Mouse (Mus musculus) forebrain, embryonic 10.5 days (tissue): ENCODE data around the gene Zfp791. TPM values are rescaled to one million over a fixed set of nuclear protein-coding genes. Genes with fewer than 3 reads are reported as not detected.
"Not testable (repeated sequence)": the region's sequence is repeated elsewhere in the genome, so short reads cannot be mapped to it uniquely, and the experiment has no call there.

Experiments used
- DNase-seq: peaks from one replicate; pipeline ENCODE4 v3.0.0-alpha.2; 2017; ENCODE audit warnings: low spot score; ENCODE audit errors: extremely low spot score
- H3K27ac ChIP-seq: fragments of 300-500 bp; sonication (generic); 2 replicates; pipeline ENCODE4 v1.5.1; 2016; ENCODE audit warnings: mild to moderate bottlenecking
- H3K27me3 ChIP-seq: fragments of 300-500 bp; sonication (generic); 2 replicates; pipeline ENCODE4 v1.6.1; 2016; ENCODE audit warnings: mild to moderate bottlenecking; ENCODE audit not compliant: poor library complexity, severe bottlenecking
- H3K36me3 ChIP-seq: fragments of 300-500 bp; sonication (generic); replicated peaks from 2 replicates; pipeline ENCODE4 v1.6.1; 2016; ENCODE audit warnings: mild to moderate bottlenecking, moderate library complexity
- H3K4me1 ChIP-seq: fragments of 300-500 bp; sonication (generic); 2 replicates; pipeline ENCODE4 v1.6.1; 2016
- H3K4me3 ChIP-seq: fragments of 300-500 bp; sonication (generic); 2 replicates; pipeline ENCODE4 v1.5.1; 2016; ENCODE audit warnings: mild to moderate bottlenecking, moderate library complexity
- H3K9me3 ChIP-seq: fragments of 300-500 bp; sonication (generic); 2 replicates; pipeline ENCODE4 v1.6.1; 2016; ENCODE audit warnings: mild to moderate bottlenecking, moderate library complexity
- WGBS: fragments of 180-500 bp; shearing (Covaris S2); methylation state at CpG from one replicate; pipeline ENCODE4 v1.1.7; 2016; 5-methylcytosine and 5-hydroxymethylcytosine counted together
- polyA plus RNA-seq: library from polyadenylated mRNA; unstranded; fragments of >200 nt; fragmentation: Nextera tagmentation; extraction: Ambion mirVana; gene quantifications from 2 replicates; pipeline ENCODE4 v1.2.1, GENCODE M21; 2016

Gene Zfp791
- 1.3 and 1.9 TPM in 2 replicates for polyA plus RNA-seq

- Histone ChIP-seq H3K27me3 (0 out of 2 replicates have a peak, but pooled peaks cover 6% of the 10 kb centered on the region), H3K27ac (no peak within 1 kb of the TSS), H3K36me3 (no peaks in the 10 kb centered on the region), H3K4me1 (peaks cover 11% of the 10 kb centered on the region), H3K4me3 (no peak within 1 kb of the TSS), H3K9me3 (no peaks in the 10 kb centered on the region)
- no peak for DNase-seq
- 81% methylated on average over 3 of the region's 3 CpGs for WGBS
Measured at GRCm38 (mm10) chr8:85122995-85123394, at the start of gene Zfp791. TSS of gene Zfp791 (minus strand) at chr8:85123095.

- Histone ChIP-seq H3K9me3 (peaks cover 6% of the 10 kb centered on the region; the same call in 1 of the 2 replicates), H3K27ac (no peak overlapping the region), H3K36me3 (no peaks in the 10 kb centered on the region), H3K4me3 (no peak overlapping the region), H3K4me1 (no peaks in the 10 kb centered on the region), H3K27me3 (peaks cover 28% of the 10 kb centered on the region)
- 37% methylated on average over 14 of the region's 14 CpGs for WGBS
- DNase-seq, result peak; percentile 23
Measured at GRCm38 (mm10) chr8:85171291-85171690, 48.4 kb upstream of the Zfp791 start.

GRCm38 (mm10) chr8:85151624-85152023 lies 28.7 kb upstream of the Zfp791 start, which contains the start of gene Cks1brt:
TSS of gene Cks1brt (plus strand) at chr8:85151924.
- Histone ChIP-seq H3K27me3 (no peaks in the 10 kb centered on the region), H3K36me3 (no peaks in the 10 kb centered on the region), H3K27ac (no peak within 1 kb of the TSS), H3K9me3 (peaks cover 54% of the 10 kb centered on the region), H3K4me3 (no peak within 1 kb of the TSS), H3K4me1 (no peaks in the 10 kb centered on the region)
- DNase-seq, result no peak
- WGBS, result 87% methylated on average over 3 of the region's 3 CpGs

- no peaks in the 10 kb centered on the region for H3K27me3 ChIP-seq
- H3K9me3 ChIP-seq, result peaks cover 16% of the 10 kb centered on the region; the same call in 1 of the 2 replicates
- no peaks in the 10 kb centered on the region for H3K4me1 ChIP-seq
- no peak overlapping the region for H3K27ac ChIP-seq
- 92% methylated on average over 4 of the region's 4 CpGs for WGBS
- H3K36me3 ChIP-seq, result no peaks in the 10 kb centered on the region
- no peak overlapping the region for H3K4me3 ChIP-seq
- no peak for DNase-seq
Measured at GRCm38 (mm10) chr8:85142516-85142915, 19.6 kb upstream of the Zfp791 start.

GRCm38 (mm10) chr8:85135690-85136089 lies 12.8 kb upstream of the Zfp791 start:
- 92% methylated on average over 2 of the region's 2 CpGs for WGBS
- not testable (repeated sequence) for H3K9me3 ChIP-seq, H3K4me1 ChIP-seq, DNase-seq, H3K4me3 ChIP-seq, H3K27ac ChIP-seq, H3K36me3 ChIP-seq
- H3K27me3 ChIP-seq, result peaks cover 14% of the 10 kb centered on the region

GRCm38 (mm10) chr8:85132335-85132734 lies 9.4 kb upstream of the Zfp791 start:
- 92% methylated on average over 1 of the region's 1 CpGs for WGBS
- no peak for DNase-seq

GRCm38 (mm10) chr8:85123691-85124090 lies 796 bp upstream of the Zfp791 start:
- no peaks in the 10 kb centered on the region for H3K9me3 ChIP-seq
- H3K36me3 ChIP-seq, result no peaks in the 10 kb centered on the region
- peaks cover 9% of the 10 kb centered on the region for H3K4me1 ChIP-seq
- 0 out of 2 replicates have a peak, but pooled peaks cover under 1% of the 10 kb centered on the region for H3K27me3 ChIP-seq
- DNase-seq, result no peak
- no peak overlapping the region for H3K4me3 ChIP-seq
- H3K27ac ChIP-seq, result no peak overlapping the region
- 89% methylated on average over 8 of the region's 8 CpGs for WGBS

More at GRCm38 (mm10) chr8:85132335-85132734, 9.4 kb upstream of the Zfp791 start:
- Histone ChIP-seq H3K27ac (no peak overlapping the region), H3K4me1 (no peaks in the 10 kb centered on the region), H3K4me3 (no peak overlapping the region), H3K27me3 (peaks cover 14% of the 10 kb centered on the region), H3K9me3 (peaks cover 4% of the 10 kb centered on the region; the same call in 1 of the 2 replicates), H3K36me3 (no peaks in the 10 kb centered on the region)

- not testable (repeated sequence) for H3K4me3 ChIP-seq, DNase-seq
- WGBS, result 83% methylated on average over 5 of the region's 5 CpGs
Measured at GRCm38 (mm10) chr8:85120251-85120650, 2.6 kb downstream of the Zfp791 start.

GRCm38 (mm10) chr8:85119052-85119981 lies 3.6 kb downstream of the Zfp791 start:
- H3K4me3 ChIP-seq, result peak overlapping the region; percentile 74

More at GRCm38 (mm10) chr8:85120251-85120650, 2.6 kb downstream of the Zfp791 start:
- H3K4me1 ChIP-seq, result peaks cover 11% of the 10 kb centered on the region
- H3K9me3 ChIP-seq, H3K27me3 ChIP-seq, H3K27ac ChIP-seq, H3K36me3 ChIP-seq: not testable (repeated sequence)

GRCm38 (mm10) chr8:85116984-85117383 lies 5.9 kb downstream of the Zfp791 start:
- no peak overlapping the region for H3K27ac ChIP-seq
- WGBS, result 93% methylated on average over 7 of the region's 7 CpGs
- peaks cover 11% of the 10 kb centered on the region for H3K4me1 ChIP-seq
- H3K4me3 ChIP-seq, result no peak overlapping the region
- no peak for DNase-seq
- no peaks in the 10 kb centered on the region for H3K9me3 ChIP-seq
- H3K36me3 ChIP-seq, result peaks cover under 1% of the 10 kb centered on the region
- H3K27me3 ChIP-seq, result 0 out of 2 replicates have a peak, but pooled peaks cover 6% of the 10 kb centered on the region

More at GRCm38 (mm10) chr8:85119052-85119981, 3.6 kb downstream of the Zfp791 start:
- peaks cover 11% of the 10 kb centered on the region for H3K4me1 ChIP-seq
- H3K27me3 ChIP-seq, result 0 out of 2 replicates have a peak, but pooled peaks cover 6% of the 10 kb centered on the region
- peak overlapping the region; percentile 82 for H3K27ac ChIP-seq
- no peaks in the 10 kb centered on the region for H3K36me3 ChIP-seq
- peak; percentile 75 for DNase-seq
- 7% methylated on average over 37 of the region's 37 CpGs for WGBS
- H3K9me3 ChIP-seq, result no peaks in the 10 kb centered on the region

- WGBS, result 77% methylated on average over 4 of the region's 4 CpGs
- no peak overlapping the region for H3K27ac ChIP-seq
- no peak overlapping the region for H3K4me3 ChIP-seq
- peaks cover 11% of the 10 kb centered on the region for H3K4me1 ChIP-seq
- no peak for DNase-seq
- H3K9me3 ChIP-seq, result peaks cover 3% of the 10 kb centered on the region; the same call in 1 of the 2 replicates
- H3K27me3 ChIP-seq, result 0 out of 2 replicates have a peak, but pooled peaks cover 6% of the 10 kb centered on the region
- H3K36me3 ChIP-seq, result peaks cover 15% of the 10 kb centered on the region
Measured at GRCm38 (mm10) chr8:85115501-85115900, 7.4 kb downstream of the Zfp791 start.

- H3K4me1 ChIP-seq, result no peaks in the 10 kb centered on the region
- 94% methylated on average over 10 of the region's 10 CpGs for WGBS
- DNase-seq, result no peak
Measured at GRCm38 (mm10) chr8:85113241-85113640, 9.7 kb downstream of the Zfp791 start.

More at GRCm38 (mm10) chr8:85113241-85113640, 9.7 kb downstream of the Zfp791 start:
- peaks cover 8% of the 10 kb centered on the region; the same call in 1 of the 2 replicates for H3K9me3 ChIP-seq
- H3K27ac ChIP-seq, result no peak overlapping the region
- 0 out of 2 replicates have a peak, but pooled peaks cover 1% of the 10 kb centered on the region for H3K27me3 ChIP-seq
- no peak overlapping the region for H3K4me3 ChIP-seq
- peaks cover 28% of the 10 kb centered on the region for H3K36me3 ChIP-seq
